In genomic region chr11:110251534-110251933, GRCm38 (mm10) we compare ENCODE assay signal across 7 mouse cellular contexts. TPM values are rescaled to one million over a fixed set of nuclear protein-coding genes. Genes with fewer than 3 reads are reported as not detected.
DNase-seq lines count a peak whose midpoint lies in the region; ATAC-seq and TF ChIP-seq lines count a peak whose summit lies in the region.

TSS of gene Abca6 (minus strand) at chr11:110251776.

- no peak for TF ChIP-seq POLR2A in bone marrow macrophage, adult 2 months (IDR thresholded peaks at IDR 0.05; ENCODE audit: borderline replicate concordance, low read depth, low read length)
- TF ChIP-seq POLR2A in cerebellum, adult 2 months (IDR thresholded peaks at IDR 0.05; ENCODE audit: borderline replicate concordance, insufficient read depth, low read length), result no peak

- no peaks in the 10 kb centered on the region for H3K27me3 ChIP-seq in intestine, embryonic 14.5 days (replicated peaks; ENCODE audit: control insufficient read depth, insufficient read depth, low read length)
- H3K27me3 ChIP-seq in stomach, embryonic 15.5 days (replicated peaks), result no peaks in the 10 kb centered on the region
- no peaks in the 10 kb centered on the region for H3K27me3 ChIP-seq in cerebellum, adult 2 months (ENCODE audit: control insufficient read depth, insufficient read depth, low read length)

- no peaks in the 10 kb centered on the region for H3K9me3 ChIP-seq in intestine, embryonic 14.5 days (ENCODE audit: control insufficient read depth, low read length)
- no peaks in the 10 kb centered on the region for H3K9me3 ChIP-seq in stomach, embryonic 15.5 days

- peak within 1 kb of the TSS; percentile 32 for H3K4me2 ChIP-seq in intestine, embryonic 14.5 days (ENCODE audit: low read length)
- peak within 1 kb of the TSS; percentile 41 for H3K4me2 ChIP-seq in stomach, embryonic 15.5 days

- H3K27ac ChIP-seq in bone marrow macrophage, adult 2 months (ENCODE audit: insufficient read depth, low read depth, low read length), result peak within 1 kb of the TSS; percentile 77
- H3K27ac ChIP-seq in intestine, embryonic 14.5 days (ENCODE audit: low read depth), result no peak within 1 kb of the TSS
- H3K27ac ChIP-seq in stomach, embryonic 15.5 days, result no peak within 1 kb of the TSS
- no peak within 1 kb of the TSS for H3K27ac ChIP-seq in cerebellum, adult 2 months (ENCODE audit: insufficient read depth, low read length)

- no peak for ATAC-seq in intestine, embryonic 14.5 days (replicated peaks; ENCODE audit: low FRiP score, low TSS enrichment, low read depth)
- no peak for ATAC-seq in stomach, embryonic 15.5 days (ENCODE audit: insufficient read depth, low FRiP score, low read depth)

- 7% methylated on average over 8 of the region's 8 CpGs for WGBS in intestine, embryonic 14.5 days
- WGBS in stomach, embryonic 15.5 days, result 10% methylated on average over 8 of the region's 8 CpGs
- 7% methylated on average over 8 of the region's 8 CpGs for WGBS in cerebellum, adult 2 months

- DNase-seq in A20 (ENCODE audit: low read depth, low spot score), result peak; percentile 5
- peak; percentile 43 for DNase-seq in gastrocnemius, postnatal 25 days
- DNase-seq in intestine, embryonic 14.5 days (ENCODE audit: low spot score), result peak; percentile 54
- DNase-seq in lung, postnatal 10 days, result peak; percentile 36
- no peak for DNase-seq in cerebellum, adult 2 months

- no peak within 1 kb of the TSS for H3K9ac ChIP-seq in intestine, embryonic 14.5 days (ENCODE audit: low read length)
- H3K9ac ChIP-seq in stomach, embryonic 15.5 days, result no peak within 1 kb of the TSS

- TF ChIP-seq CTCF in bone marrow macrophage, adult 2 months (IDR thresholded peaks at IDR 0.05; ENCODE audit: low read depth, low read length), result no peak
- no peak for TF ChIP-seq CTCF in cerebellum, adult 2 months (IDR thresholded peaks at IDR 0.05; ENCODE audit: borderline replicate concordance, insufficient read depth, low read depth, low read length)

- no peaks in the 10 kb centered on the region for H3K36me3 ChIP-seq in intestine, embryonic 14.5 days (ENCODE audit: control insufficient read depth, insufficient read depth, low read length)
- no peaks in the 10 kb centered on the region for H3K36me3 ChIP-seq in stomach, embryonic 15.5 days

- peak within 1 kb of the TSS; percentile 42 for H3K4me3 ChIP-seq in bone marrow macrophage, adult 2 months (ENCODE audit: insufficient read depth, low read length)
- peak within 1 kb of the TSS; percentile 7; the same call in 1 of the 2 replicates for H3K4me3 ChIP-seq in intestine, embryonic 14.5 days (ENCODE audit: low read depth, low read length)
- peak within 1 kb of the TSS; percentile 24; the same call in 1 of the 2 replicates for H3K4me3 ChIP-seq in stomach, embryonic 15.5 days (replicated peaks)
- H3K4me3 ChIP-seq in cerebellum, adult 2 months (replicated peaks; ENCODE audit: insufficient read depth, low read depth, low read length), result no peak within 1 kb of the TSS

- peaks cover 5% of the 10 kb centered on the region for H3K4me1 ChIP-seq in bone marrow macrophage, adult 2 months (ENCODE audit: control insufficient read depth, insufficient read depth, low read length)
- 0 out of 2 replicates have a peak, but pooled peaks cover 4% of the 10 kb centered on the region for H3K4me1 ChIP-seq in intestine, embryonic 14.5 days (replicated peaks; ENCODE audit: control insufficient read depth, insufficient read depth, low read length)
- no peaks in the 10 kb centered on the region for H3K4me1 ChIP-seq in stomach, embryonic 15.5 days
- H3K4me1 ChIP-seq in cerebellum, adult 2 months (ENCODE audit: control insufficient read depth, insufficient read depth, low read length), result no peaks in the 10 kb centered on the region

RNA-seq across cellular contexts. Expression of gene Abca6, which starts in this region (rescaled TPM):
- polyA plus RNA-seq in bone marrow macrophage, adult 2 months (2012; ENCODE audit: insufficient read depth, insufficient read length, missing spikeins), result 4.6 and 5.6 TPM in 2 replicates
- 1 to 10 TPM; 2.1 to 2.5 TPM for total RNA-seq in gastrocnemius, postnatal 25 days (2021)
- polyA plus RNA-seq in intestine, embryonic 14.5 days (2014; fragmentation: Nextera tagmentation; extraction: Ambion mirVana), result 0.31 and 0.48 TPM in 2 replicates
- polyA plus RNA-seq in stomach, embryonic 15.5 days (2015; fragmentation: Nextera tagmentation; extraction: Ambion mirVana), result 0.59 and 0.83 TPM in 2 replicates
- 0.62 and 1.1 TPM in 2 replicates for polyA plus RNA-seq in cerebellum, adult 2 months (2012; rRNA removed)

Comparison
In these comparisons a context has a peak if more than half of its experiments do, and no peak if none do; other contexts are left out.
1. Peak in DNase-seq, H3K4me3 ChIP-seq and H3K4me2 ChIP-seq in intestine, embryonic 14.5 days; RNA of the gene not detected or under 1 TPM.
2. DNase-seq: peak in A20 (single experiment), gastrocnemius, postnatal 25 days (single experiment) and lung, postnatal 10 days (single experiment); none in cerebellum, adult 2 months (0 of 2).